Mouse (Mus musculus): ENCODE measurements around the gene Hoxc10. TPM values are rescaled to one million over a fixed set of nuclear protein-coding genes. Genes with fewer than 3 reads are reported as not detected.

The Hoxc10 gene
- total RNA-seq, 2 experiments from 2014 or later: not detected

GRCm38 (mm10) chr15:102942739-102943467, 23.7 kb upstream of the Hoxc10 start:
- DNase-seq: no peak
- intact Hi-C loops (cut with DNase I): no loop called here

DNA sequence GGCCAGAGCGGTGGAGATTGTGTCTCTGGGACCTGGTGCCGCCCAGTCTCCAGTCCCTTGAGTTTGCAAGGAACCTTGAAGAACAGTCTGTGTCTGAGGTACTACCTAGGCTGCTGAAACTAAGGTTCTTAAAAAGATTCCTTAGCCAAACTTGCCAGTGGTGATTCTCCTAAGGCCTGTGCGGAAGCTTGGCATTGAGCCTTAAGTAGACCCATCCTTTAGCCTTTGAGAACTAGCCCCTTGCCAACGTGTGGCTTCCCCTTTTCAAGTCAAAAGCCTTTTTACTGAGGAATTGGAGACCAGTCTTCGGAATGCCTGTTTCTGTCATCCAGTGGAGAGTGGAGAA, 23.2 kb upstream of the Hoxc10 start:
- intact Hi-C loops (cut with DNase I): no loop called here
- no peak for DNase-seq

GRCm38 (mm10) chr15:102945185-102946077, 21.2 kb upstream of the Hoxc10 start:
- no peak for DNase-seq
- intact Hi-C loops (cut with DNase I): no loop called here

DNA sequence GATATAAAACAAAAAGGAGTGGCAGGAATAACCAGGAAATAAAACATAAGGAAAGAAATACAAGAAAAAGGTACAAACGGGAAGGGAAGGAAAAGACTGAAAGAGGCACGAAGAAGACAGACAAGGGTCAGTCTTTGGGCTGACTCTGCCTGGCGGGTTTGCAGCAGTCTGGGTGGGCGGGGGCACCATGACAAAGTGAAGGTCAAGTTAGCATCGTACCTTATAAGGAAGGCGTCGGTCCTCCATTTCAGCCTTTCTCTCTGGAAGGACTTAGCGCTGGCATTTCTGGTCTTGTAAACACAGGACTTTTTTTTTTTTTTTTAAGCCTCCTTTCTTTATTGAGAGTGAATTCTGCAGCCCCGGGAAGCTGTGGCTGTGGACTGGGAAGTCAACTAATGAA, 19.3 kb upstream of the Hoxc10 start:
- DNase-seq: no peak
- intact Hi-C loops (cut with DNase I): no loop called here

GRCm38 (mm10) chr15:102948842-102949241, 17.8 kb upstream of the Hoxc10 start:
- intact Hi-C loops (cut with DNase I): no loop called here

GRCm38 (mm10) chr15:102949696-102950095, 16.9 kb upstream of the Hoxc10 start:
- intact Hi-C loops (cut with DNase I): no loop called here
- DNase-seq: no peak

More at GRCm38 (mm10) chr15:102948842-102949241, 17.8 kb upstream of the Hoxc10 start:
- no peak for DNase-seq

- DNase-seq: no peak
- intact Hi-C loops (cut with DNase I): no loop called here
Measured at GRCm38 (mm10) chr15:102950877-102951276, 15.7 kb upstream of the Hoxc10 start.

DNA sequence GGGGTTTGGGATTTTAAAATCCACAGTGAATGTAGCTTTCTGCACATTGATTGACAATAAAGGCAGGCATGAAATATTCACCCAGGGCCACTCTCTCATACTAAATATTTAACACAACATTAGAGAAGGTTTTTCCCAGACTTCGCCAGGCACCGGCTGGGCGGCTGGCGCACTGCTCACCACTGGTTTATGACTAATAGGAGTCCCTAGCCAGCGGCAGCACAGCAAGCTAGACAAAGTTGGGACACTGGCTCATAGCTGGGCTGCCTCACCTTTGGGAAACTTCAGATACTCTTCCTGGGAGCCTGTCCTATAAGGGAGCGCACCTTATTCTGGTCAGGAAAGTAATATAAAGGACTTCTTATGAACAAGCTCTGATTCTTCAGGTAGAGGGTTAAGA, 13.0 kb upstream of the Hoxc10 start:
- DNase-seq: no peak
- intact Hi-C loops (cut with DNase I): no loop called here

GRCm38 (mm10) chr15:102954192-102955006, 12.2 kb upstream of the Hoxc10 start, which contains the start of gene Hoxc11:
TSS of gene Hoxc11 (plus strand) at chr15:102954427.
- no peak for DNase-seq
- intact Hi-C loops (cut with DNase I): no loop called here

DNA sequence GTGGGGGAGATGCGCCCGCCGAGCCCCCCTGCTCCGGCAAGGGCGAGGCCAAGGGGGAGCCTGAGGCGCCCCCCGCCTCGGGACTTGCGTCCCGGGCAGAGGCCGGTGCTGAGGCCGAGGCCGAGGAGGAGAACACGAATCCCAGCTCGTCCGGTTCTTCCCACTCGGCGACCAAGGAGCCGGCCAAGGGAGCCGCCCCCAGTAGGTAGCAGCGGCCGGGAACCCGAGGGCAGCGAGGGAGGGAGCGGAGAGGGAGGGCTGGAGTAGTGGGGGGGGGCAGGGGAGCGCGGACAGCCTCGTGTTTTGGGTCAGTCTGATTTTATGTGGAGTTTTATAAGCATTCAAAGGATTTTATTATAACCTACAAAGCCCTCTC, 11.6 kb upstream of the Hoxc10 start:
- DNase-seq: no peak
- intact Hi-C loops (cut with DNase I): no loop called here

- DNase-seq: no peak
- intact Hi-C loops (cut with DNase I): no loop called here
Measured at GRCm38 (mm10) chr15:102955833-102956640, 10.6 kb upstream of the Hoxc10 start.

DNA sequence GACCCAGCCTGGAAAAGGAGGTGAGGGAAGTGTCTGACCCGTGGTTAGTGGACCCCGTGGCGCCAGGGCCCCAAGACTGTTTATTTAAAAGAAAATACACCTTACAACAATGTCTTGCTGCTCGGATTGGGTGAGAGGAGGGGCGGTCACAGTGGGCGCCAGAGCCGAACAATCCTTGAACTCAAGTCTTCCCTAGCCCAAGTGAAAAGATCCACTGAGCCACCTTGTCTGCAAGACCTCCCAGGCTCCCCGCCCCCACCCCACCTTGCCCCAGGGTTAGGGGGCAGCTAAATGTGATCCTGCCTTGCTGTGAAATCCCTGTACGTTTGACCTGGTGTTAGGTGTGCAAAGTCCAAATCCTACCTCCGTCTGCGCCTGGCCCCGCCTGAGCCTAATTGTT, 9.7 kb upstream of the Hoxc10 start:
- no peak for DNase-seq

GRCm38 (mm10) chr15:102959663-102960191, 6.9 kb upstream of the Hoxc10 start:
- no peak for DNase-seq

More for the DNA sequence above, 9.7 kb upstream of the Hoxc10 start:
- intact Hi-C loops (cut with DNase I): no loop called here

DNA sequence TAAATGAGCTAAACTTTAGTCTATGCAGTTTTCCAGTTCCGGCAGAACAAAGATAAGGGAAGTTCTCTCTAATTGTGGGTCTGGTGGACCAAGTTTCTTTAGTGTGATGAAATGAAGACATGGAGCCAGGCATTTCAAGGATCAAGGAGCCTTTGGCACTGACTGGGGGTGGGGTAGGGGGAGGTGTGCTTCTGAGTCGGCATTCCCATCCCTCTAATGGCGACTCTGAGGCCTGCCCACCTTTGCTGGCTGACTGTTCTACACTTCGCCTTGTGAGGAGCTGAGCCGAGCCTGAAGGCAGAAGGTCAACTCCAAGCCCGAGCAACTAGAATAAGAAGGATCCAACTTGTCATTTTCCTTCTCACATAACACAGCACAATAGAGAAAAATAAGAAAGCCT, 4.9 kb upstream of the Hoxc10 start:
- intact Hi-C loops (cut with DNase I): no loop called here
- no peak for DNase-seq

More at GRCm38 (mm10) chr15:102959663-102960191, 6.9 kb upstream of the Hoxc10 start:
- intact Hi-C loops (cut with DNase I): no loop called here

- DNase-seq: no peak
- intact Hi-C loops (cut with DNase I): no loop called here
Measured at GRCm38 (mm10) chr15:102962492-102962891, 4.1 kb upstream of the Hoxc10 start.

DNA sequence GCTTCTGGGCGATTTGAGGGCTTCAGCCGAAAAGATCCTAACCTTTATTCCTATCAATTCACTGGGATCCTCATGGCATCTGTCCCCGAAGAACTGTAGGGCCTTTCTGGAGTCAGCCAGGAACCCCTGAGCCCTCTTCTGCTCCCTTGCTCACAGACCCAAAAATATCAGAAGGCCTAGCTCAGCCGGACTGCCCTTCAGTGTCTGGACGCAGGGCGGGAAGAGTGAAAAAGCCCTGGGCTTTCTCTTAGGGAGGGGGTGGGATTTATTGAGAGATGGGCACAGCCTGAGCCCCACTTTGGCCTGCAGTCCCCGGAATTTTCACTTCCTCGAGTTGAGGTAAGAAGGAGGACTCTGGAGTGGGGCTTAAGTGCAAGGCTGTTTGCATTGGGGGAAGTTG, 3.3 kb upstream of the Hoxc10 start:
- intact Hi-C loops (cut with DNase I): no loop called here
- no peak for DNase-seq

DNA sequence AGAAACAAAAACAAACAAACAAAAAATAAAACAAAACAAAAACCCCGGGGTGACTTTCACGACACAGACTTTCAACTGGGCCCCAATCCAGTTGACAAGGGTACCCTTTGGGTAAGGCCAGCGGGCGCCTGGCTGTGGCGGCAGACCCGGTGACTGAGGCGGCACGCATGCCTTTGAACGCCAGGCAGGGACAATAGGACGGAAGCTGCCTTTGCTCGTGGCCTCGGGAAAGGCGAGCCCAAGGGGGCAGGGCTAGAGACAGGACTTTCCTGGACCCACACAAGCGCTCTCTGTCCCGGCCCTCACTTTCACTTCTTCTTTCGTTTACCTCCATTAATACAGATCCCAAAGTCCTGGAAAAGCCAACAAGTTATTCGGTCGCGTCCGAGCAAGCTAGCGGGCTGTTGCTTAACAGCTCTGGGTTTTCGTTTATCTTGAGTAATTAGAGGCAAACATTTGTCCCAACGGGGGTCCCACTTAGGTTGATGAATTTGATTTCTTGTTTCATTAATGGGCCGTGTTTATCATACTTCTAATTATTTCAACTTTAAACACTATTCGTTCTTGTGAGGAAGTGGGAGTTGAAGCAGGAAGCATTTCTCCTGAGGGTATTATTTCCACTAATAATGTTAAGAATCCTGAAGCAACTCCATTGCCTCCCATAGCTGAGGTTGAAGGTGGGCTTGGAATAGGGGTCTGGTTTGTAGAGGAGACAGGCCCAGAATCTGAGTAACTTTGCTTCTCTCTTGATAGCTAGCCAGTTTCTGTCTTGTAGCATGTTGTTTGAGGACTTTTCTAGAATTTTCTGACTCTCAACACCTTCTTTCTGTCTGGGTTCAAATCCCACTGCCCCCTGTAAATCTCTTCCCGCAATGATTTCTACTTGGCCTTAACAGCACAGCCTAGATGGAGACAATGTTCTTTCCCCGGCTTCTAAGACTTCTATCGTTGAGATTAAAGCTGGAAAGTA, 2.6 kb upstream of the Hoxc10 start:
- intact Hi-C loops (cut with DNase I): no loop called here
- DNase-seq: peak in 1 of 2 experiments; percentile 28

GRCm38 (mm10) chr15:102965003-102965891, 1.3 kb upstream of the Hoxc10 start:
- intact Hi-C loops (cut with DNase I): no loop called here
- no peak for DNase-seq
